Mouse (Mus musculus) gastrocnemius, postnatal 14 days (tissue): ENCODE results near the gene Psph. TPM values are rescaled to one million over a fixed set of nuclear protein-coding genes. Genes with fewer than 3 reads are reported as not detected.
A peak's percentile ranks its signal among the peaks of the same experiment; 100 is the strongest.

ENCODE experiments used
- DNase-seq: peaks from one replicate; pipeline ENCODE4 v3.0.0; 2021; ENCODE audit warnings: mixed read lengths
- intact Hi-C: fragments of 180-260 bp; cut with DNase I; formaldehyde crosslinking; loops from one replicate; pipeline ENCODE4 v1.15.1; 2025; ENCODE audit warnings: low total_unique reads
- total RNA-seq, 2 experiments: library from RNA; stranded (reverse); gene quantifications; 2 replicates each; pipeline ENCODE4 v1.2.3; 2021

Psph gene
- total RNA-seq, 2 experiments from 2014 or later, result 13.0 to 16.2 TPM

GRCm38 (mm10) chr5:129742903-129743488 is 44.3 kb downstream of the Psph start:
- no peak for DNase-seq
- intact Hi-C loops, result loop anchor here (10.0 kb wide), 1 partner anchor 138 kb away; no protein-coding TSS in a partner anchor

- intact Hi-C loops, result loop anchor here (10.0 kb wide), 1 partner anchor 136 kb away; no protein-coding TSS in a partner anchor
- DNase-seq, result no peak
Observed at GRCm38 (mm10) chr5:129740976-129741375, 46.3 kb downstream of the Psph start.

- intact Hi-C loops, result no loop called here
- DNase-seq, result peak; percentile 34
Observed at GRCm38 (mm10) chr5:129731021-129731420, 56.2 kb downstream of the Psph start.

GRCm38 (mm10) chr5:129730344-129730743 is 56.9 kb downstream of the Psph start:
- intact Hi-C loops, result no loop called here
- peak; percentile 58 for DNase-seq

GRCm38 (mm10) chr5:129729286-129729685 is 58.0 kb downstream of the Psph start:
- peak; percentile 36 for DNase-seq
- intact Hi-C loops, result no loop called here

GRCm38 (mm10) chr5:129726784-129727183 is 60.5 kb downstream of the Psph start:
- intact Hi-C loops, result no loop called here

GRCm38 (mm10) chr5:129725774-129726392 is 61.4 kb downstream of the Psph start:
- peak; percentile 13 for DNase-seq
- intact Hi-C loops, result no loop called here

More at GRCm38 (mm10) chr5:129726784-129727183, 60.5 kb downstream of the Psph start:
- no peak for DNase-seq

GRCm38 (mm10) chr5:129724834-129725773 is 62.1 kb downstream of the Psph start, which contains the start of gene Nipsnap2:
Gene Nipsnap2 (plus strand): TSS chr5:129725063.
- intact Hi-C loops, result no loop called here
- DNase-seq, result peak; percentile 91

- no peak for DNase-seq
- intact Hi-C loops, result no loop called here
Observed at GRCm38 (mm10) chr5:129724268-129724667, 63.0 kb downstream of the Psph start.

GRCm38 (mm10) chr5:129720176-129720575 is 67.1 kb downstream of the Psph start:
- intact Hi-C loops, result no loop called here

GRCm38 (mm10) chr5:129717016-129717415 is 70.2 kb downstream of the Psph start:
- no peak for DNase-seq
- intact Hi-C loops, result loop anchor here (10.0 kb wide), 1 partner anchor 112 kb away; no protein-coding TSS in a partner anchor

More at GRCm38 (mm10) chr5:129720176-129720575, 67.1 kb downstream of the Psph start:
- no peak for DNase-seq

Other genes starting within 250 kb of the Psph start
- 1 to 10 TPM in 1 of 2 experiments, under 1 TPM in 1; 0.86 to 1.2 TPM for gene Mmp17, start 203.3 kb downstream of the Psph start, total RNA-seq
- 1 to 10 TPM; 2.0 to 2.7 TPM for gene Zfp11, start 117.3 kb downstream of the Psph start, total RNA-seq
- gene Sept14, start 78.9 kb downstream of the Psph start, total RNA-seq, result not detected
- 10 to 100 TPM; 64.4 to 69.3 TPM for gene Mrps17, start 72.0 kb downstream of the Psph start, total RNA-seq
- 100 to 1,000 TPM; 470 to 562 TPM for gene Nipsnap2, start 62.4 kb downstream of the Psph start, total RNA-seq
- 10 to 100 TPM in 1 of 2 experiments, 1 to 10 TPM in 1; 9.2 to 10.4 TPM for gene Sumf2, start 59.5 kb upstream of the Psph start, total RNA-seq
- gene Chchd2, start 100.0 kb upstream of the Psph start, total RNA-seq, result 100 to 1,000 TPM; 477 to 529 TPM
- gene Zbed5, start 108.3 kb upstream of the Psph start, total RNA-seq, result under 1 TPM; 0.53 to 0.84 TPM
- gene Phkg1, start 111.1 kb upstream of the Psph start, total RNA-seq, result 100 to 1,000 TPM; 245 to 293 TPM
- under 1 TPM; 0.11 to 0.39 TPM for gene Nupr1l, start 121.1 kb upstream of the Psph start, total RNA-seq
- gene Vkorc1l1, start 154.5 kb upstream of the Psph start, total RNA-seq, result 10 to 100 TPM; 16.2 to 17.4 TPM
- 10 to 100 TPM; 10.6 to 13.4 TPM for gene Gusb, start 215.6 kb upstream of the Psph start, total RNA-seq
- gene Asl, start 241.8 kb upstream of the Psph start, total RNA-seq, result 10 to 100 TPM; 12.5 to 15.8 TPM
- 10 to 100 TPM; 11.1 to 12.6 TPM for gene Crcp, start 241.8 kb upstream of the Psph start, total RNA-seq